Mouse (Mus musculus): ENCODE data around the gene Btbd17. TPM values are rescaled to one million over a fixed set of nuclear protein-coding genes. Genes with fewer than 3 reads are reported as not detected.
A peak's percentile ranks its signal among the peaks of the same experiment; 100 is the strongest.

The Btbd17 gene
- 30.1 and 33.6 TPM in 2 replicates for polyA plus RNA-seq (2015; fragmentation: Nextera tagmentation; extraction: Ambion mirVana)

- no peaks in the 10 kb centered on the region for H3K9me3 ChIP-seq
- ATAC-seq: peak; percentile 88
- WGBS: 1% methylated on average over 4 of the region's 4 CpGs
These were observed at the start of gene Btbd17 for GRCm38 (mm10) chr11:114795848-114796322. Gene Btbd17 (minus strand): TSS chr11:114795945.

GRCm38 (mm10) chr11:114844464-114845220, 48.9 kb upstream of the Btbd17 start:
- Histone ChIP-seq H3K27me3 (peaks cover 11% of the 10 kb centered on the region), H3K4me3 (replicated peaks) (no peak overlapping the region), H3K27ac (peak overlapping the region; percentile 53; the same call in 1 of the 2 replicates), H3K36me3 (no peaks in the 10 kb centered on the region), H3K9ac (replicated peaks) (0 out of 2 replicates have a peak overlapping the region, but pooled peaks have one; percentile 28), H3K9me3 (peaks cover 4% of the 10 kb centered on the region; the same call in 1 of the 2 replicates), H3K4me2 (replicated peaks) (peak overlapping the region; percentile 19; the same call in 1 of the 2 replicates), H3K4me1 (replicated peaks) (peaks cover 17% of the 10 kb centered on the region)
- no peak for ATAC-seq
- 72% methylated on average over 7 of the region's 7 CpGs for WGBS

More at GRCm38 (mm10) chr11:114795848-114796322, at the start of gene Btbd17:
- Histone ChIP-seq H3K36me3 (no peaks in the 10 kb centered on the region), H3K4me3 (replicated peaks) (peak within 1 kb of the TSS; percentile 49), H3K4me2 (replicated peaks) (peak within 1 kb of the TSS; percentile 82), H3K27me3 (peaks cover 16% of the 10 kb centered on the region), H3K27ac (peak within 1 kb of the TSS; percentile 99), H3K4me1 (replicated peaks) (peaks cover 64% of the 10 kb centered on the region), H3K9ac (replicated peaks) (peak within 1 kb of the TSS; percentile 65)

GRCm38 (mm10) chr11:114843818-114844463, 48.2 kb upstream of the Btbd17 start:
- no peaks in the 10 kb centered on the region for H3K36me3 ChIP-seq
- 2% methylated on average over 8 of the region's 8 CpGs for WGBS
- peak; percentile 69 for ATAC-seq
- H3K27ac ChIP-seq: peak overlapping the region; percentile 53; the same call in 1 of the 2 replicates
- peaks cover 17% of the 10 kb centered on the region for H3K4me1 ChIP-seq (replicated peaks)
- H3K27me3 ChIP-seq: peaks cover 4% of the 10 kb centered on the region
- H3K9ac ChIP-seq (replicated peaks): 0 out of 2 replicates have a peak overlapping the region, but pooled peaks have one; percentile 28
- no peak overlapping the region for H3K4me3 ChIP-seq (replicated peaks)
- peaks cover 4% of the 10 kb centered on the region; the same call in 1 of the 2 replicates for H3K9me3 ChIP-seq
- peak overlapping the region; percentile 19 for H3K4me2 ChIP-seq (replicated peaks)

GRCm38 (mm10) chr11:114833166-114833565, 37.4 kb upstream of the Btbd17 start:
- Histone ChIP-seq H3K27ac (no peak overlapping the region), H3K9me3 (no peaks in the 10 kb centered on the region; the same call in 1 of the 2 replicates), H3K27me3 (no peaks in the 10 kb centered on the region), H3K4me2 (replicated peaks) (no peak overlapping the region), H3K36me3 (no peaks in the 10 kb centered on the region), H3K9ac (replicated peaks) (no peak overlapping the region), H3K4me1 (replicated peaks) (peaks cover 24% of the 10 kb centered on the region), H3K4me3 (replicated peaks) (no peak overlapping the region)
- ATAC-seq: no peak
- WGBS: 48% methylated on average over 5 of the region's 5 CpGs

GRCm38 (mm10) chr11:114830433-114830773, 34.7 kb upstream of the Btbd17 start:
- Histone ChIP-seq H3K27ac (no peak overlapping the region), H3K4me2 (replicated peaks) (peak overlapping the region; percentile 48), H3K4me1 (replicated peaks) (peaks cover 24% of the 10 kb centered on the region), H3K27me3 (no peaks in the 10 kb centered on the region), H3K9me3 (no peaks in the 10 kb centered on the region), H3K9ac (replicated peaks) (0 out of 2 replicates have a peak overlapping the region, but pooled peaks have one; percentile 29), H3K36me3 (no peaks in the 10 kb centered on the region), H3K4me3 (replicated peaks) (no peak overlapping the region)
- 0 out of 2 replicates have a peak, but pooled peaks have one; percentile 9 for ATAC-seq
- WGBS: 19% methylated on average over 8 of the region's 8 CpGs

GRCm38 (mm10) chr11:114829499-114830432, 34.0 kb upstream of the Btbd17 start:
- H3K4me2 ChIP-seq (replicated peaks): peak overlapping the region; percentile 48
- no peaks in the 10 kb centered on the region for H3K9me3 ChIP-seq
- peak; percentile 65 for ATAC-seq
- peaks cover 24% of the 10 kb centered on the region for H3K4me1 ChIP-seq (replicated peaks)
- 6% methylated on average over 24 of the region's 24 CpGs for WGBS
- peak overlapping the region; percentile 13 for H3K4me3 ChIP-seq (replicated peaks)
- H3K36me3 ChIP-seq: no peaks in the 10 kb centered on the region
- H3K9ac ChIP-seq (replicated peaks): peak overlapping the region; percentile 29; the same call in 1 of the 2 replicates
- H3K27me3 ChIP-seq: no peaks in the 10 kb centered on the region
- no peak overlapping the region for H3K27ac ChIP-seq

GRCm38 (mm10) chr11:114826686-114827085, 30.9 kb upstream of the Btbd17 start:
- H3K27ac ChIP-seq: no peak overlapping the region
- 64% methylated on average over 5 of the region's 5 CpGs for WGBS

GRCm38 (mm10) chr11:114823199-114823725, 27.5 kb upstream of the Btbd17 start:
- Histone ChIP-seq H3K36me3 (no peaks in the 10 kb centered on the region), H3K4me2 (replicated peaks) (no peak overlapping the region), H3K27ac (no peak overlapping the region), H3K4me3 (replicated peaks) (no peak overlapping the region), H3K9me3 (no peaks in the 10 kb centered on the region), H3K9ac (replicated peaks) (no peak overlapping the region), H3K4me1 (replicated peaks) (peaks cover 28% of the 10 kb centered on the region), H3K27me3 (peaks cover 8% of the 10 kb centered on the region)
- peak; percentile 43; the same call in 1 of the 2 replicates for ATAC-seq
- under 1% methylated on average over 11 of the region's 11 CpGs for WGBS

More at GRCm38 (mm10) chr11:114826686-114827085, 30.9 kb upstream of the Btbd17 start:
- no peak for ATAC-seq
- no peaks in the 10 kb centered on the region for H3K9me3 ChIP-seq
- H3K4me3 ChIP-seq (replicated peaks): no peak overlapping the region
- no peak overlapping the region for H3K4me2 ChIP-seq (replicated peaks)
- H3K9ac ChIP-seq (replicated peaks): no peak overlapping the region
- H3K4me1 ChIP-seq (replicated peaks): peaks cover 36% of the 10 kb centered on the region
- no peaks in the 10 kb centered on the region for H3K36me3 ChIP-seq
- peaks cover 8% of the 10 kb centered on the region for H3K27me3 ChIP-seq

- Histone ChIP-seq H3K27ac (no peak overlapping the region), H3K27me3 (peaks cover 8% of the 10 kb centered on the region), H3K36me3 (no peaks in the 10 kb centered on the region), H3K9ac (replicated peaks) (no peak overlapping the region), H3K4me2 (replicated peaks) (no peak overlapping the region), H3K9me3 (no peaks in the 10 kb centered on the region), H3K4me3 (replicated peaks) (no peak overlapping the region), H3K4me1 (replicated peaks) (peaks cover 28% of the 10 kb centered on the region)
- WGBS: 61% methylated on average over 12 of the region's 12 CpGs
- no peak for ATAC-seq
These were observed 27.0 kb upstream of the Btbd17 start for GRCm38 (mm10) chr11:114822727-114823126.

GRCm38 (mm10) chr11:114821325-114821724, 25.6 kb upstream of the Btbd17 start:
- 68% methylated on average over 1 of the region's 1 CpGs for WGBS
- ATAC-seq: no peak
- H3K9ac ChIP-seq (replicated peaks): no peak overlapping the region

GRCm38 (mm10) chr11:114820444-114820843, 24.7 kb upstream of the Btbd17 start:
- ATAC-seq: no peak
- H3K27ac ChIP-seq: no peak overlapping the region
- no peaks in the 10 kb centered on the region for H3K9me3 ChIP-seq
- no peak overlapping the region for H3K4me2 ChIP-seq (replicated peaks)
- no peaks in the 10 kb centered on the region for H3K36me3 ChIP-seq
- peaks cover 8% of the 10 kb centered on the region for H3K27me3 ChIP-seq
- no peak overlapping the region for H3K4me3 ChIP-seq (replicated peaks)
- WGBS: 38% methylated on average over 3 of the region's 3 CpGs
- H3K4me1 ChIP-seq (replicated peaks): peaks cover 28% of the 10 kb centered on the region
- H3K9ac ChIP-seq (replicated peaks): no peak overlapping the region

More at GRCm38 (mm10) chr11:114821325-114821724, 25.6 kb upstream of the Btbd17 start:
- peaks cover 28% of the 10 kb centered on the region for H3K4me1 ChIP-seq (replicated peaks)
- no peaks in the 10 kb centered on the region for H3K36me3 ChIP-seq
- no peak overlapping the region for H3K4me2 ChIP-seq (replicated peaks)
- H3K27me3 ChIP-seq: peaks cover 8% of the 10 kb centered on the region
- H3K27ac ChIP-seq: no peak overlapping the region
- H3K4me3 ChIP-seq (replicated peaks): no peak overlapping the region
- H3K9me3 ChIP-seq: no peaks in the 10 kb centered on the region
